Mouse (Mus musculus) heart, embryonic 11.5 days (tissue): ENCODE data around the gene Mboat2. TPM values are rescaled to one million over a fixed set of nuclear protein-coding genes. Genes with fewer than 3 reads are reported as not detected.

Experiments used
- ATAC-seq: fragments of 200-750 bp; cut with Nextera tagmentation; replicated peaks from 2 replicates; pipeline ENCODE4 v1.8.0; 2017; ENCODE audit warnings: moderate library complexity; ENCODE audit not compliant: insufficient number of reproducible peaks, low FRiP score, low TSS enrichment
- H3K27ac ChIP-seq: fragments of 300-500 bp; sonication (generic); 2 replicates; pipeline ENCODE4 v1.5.1; 2014; ENCODE audit warnings: mild to moderate bottlenecking, low read depth, low read length
- H3K27me3 ChIP-seq: fragments of 300-500 bp; sonication (generic); 2 replicates; pipeline ENCODE4 v1.6.1; 2014; ENCODE audit warnings: mild to moderate bottlenecking, low read length, mixed read lengths; ENCODE audit not compliant: control insufficient read depth, insufficient read depth
- H3K36me3 ChIP-seq: fragments of 300-500 bp; sonication (generic); 2 replicates; pipeline ENCODE4 v1.6.1; 2014; ENCODE audit warnings: mild to moderate bottlenecking, low read length, moderate library complexity, mixed read lengths; ENCODE audit not compliant: control insufficient read depth, insufficient read depth
- H3K4me1 ChIP-seq: fragments of 300-500 bp; sonication (generic); 2 replicates; pipeline ENCODE4 v1.6.1; 2014; ENCODE audit warnings: low read length; ENCODE audit not compliant: control insufficient read depth, insufficient read depth
- H3K4me2 ChIP-seq: fragments of 300-500 bp; sonication (generic); 2 replicates; pipeline ENCODE4 v1.6.1; 2014; ENCODE audit warnings: mild to moderate bottlenecking, moderate library complexity
- H3K4me3 ChIP-seq: fragments of 300-500 bp; sonication (generic); 2 replicates; pipeline ENCODE4 v1.5.1; 2014; ENCODE audit warnings: low read depth, low read length
- H3K9ac ChIP-seq: fragments of 300-500 bp; sonication (generic); 2 replicates; pipeline ENCODE4 v1.6.1; 2014; ENCODE audit warnings: mild to moderate bottlenecking, low read depth, low read length, moderate library complexity
- H3K9me3 ChIP-seq: fragments of 300-500 bp; sonication (generic); replicated peaks from 2 replicates; pipeline ENCODE4 v1.6.1; 2016; ENCODE audit warnings: low read length; ENCODE audit not compliant: control insufficient read depth
- WGBS: fragments of 180-500 bp; shearing (Covaris S2); extraction: QIAGEN DNeasy Blood & Tissue Kit; methylation state at CpG from one replicate; pipeline ENCODE4 v1.1.7; 2014; ENCODE audit not compliant: insufficient replicate concordance; 5-methylcytosine and 5-hydroxymethylcytosine counted together
- polyA plus RNA-seq: library from polyadenylated mRNA; unstranded; fragments of >200 nt; fragmentation: Nextera tagmentation; extraction: Ambion mirVana; gene quantifications from 2 replicates; pipeline ENCODE4 v1.2.1, GENCODE M21; 2014

The Mboat2 gene
- polyA plus RNA-seq, 1 experiment from 2014 or later: 39.1 TPM

GRCm38 (mm10) chr12:24886800-24887199, 56.1 kb downstream of the Mboat2 start:
- ATAC-seq: no peak
- Histone ChIP-seq H3K4me2 (no peak overlapping the region), H3K27ac (no peak overlapping the region), H3K4me3 (no peak overlapping the region), H3K9me3 (no peaks in the 10 kb centered on the region), H3K4me1 (peaks cover 18% of the 10 kb centered on the region), H3K36me3 (peaks cover 3% of the 10 kb centered on the region; the same call in 1 of the 2 replicates), H3K27me3 (no peaks in the 10 kb centered on the region), H3K9ac (no peak overlapping the region)

GRCm38 (mm10) chr12:24889371-24890051, 58.8 kb downstream of the Mboat2 start:
- Histone ChIP-seq H3K4me1 (peaks cover 26% of the 10 kb centered on the region), H3K4me3 (no peak overlapping the region), H3K27ac (peak overlapping the region; percentile 41), H3K9ac (peak overlapping the region; percentile 22; the same call in 1 of the 2 replicates), H3K4me2 (no peak overlapping the region), H3K9me3 (no peaks in the 10 kb centered on the region), H3K36me3 (peaks cover 3% of the 10 kb centered on the region; the same call in 1 of the 2 replicates), H3K27me3 (no peaks in the 10 kb centered on the region)
- WGBS: 51% methylated on average over 7 of the region's 7 CpGs
- peak; percentile 56 for ATAC-seq

GRCm38 (mm10) chr12:24890158-24890557, 59.5 kb downstream of the Mboat2 start:
- H3K27me3 ChIP-seq: no peaks in the 10 kb centered on the region
- H3K4me2 ChIP-seq: no peak overlapping the region
- no peak overlapping the region for H3K4me3 ChIP-seq
- H3K36me3 ChIP-seq: peaks cover 3% of the 10 kb centered on the region; the same call in 1 of the 2 replicates
- no peaks in the 10 kb centered on the region for H3K9me3 ChIP-seq
- peak overlapping the region; percentile 22; the same call in 1 of the 2 replicates for H3K9ac ChIP-seq
- WGBS: 91% methylated on average over 2 of the region's 2 CpGs
- peaks cover 26% of the 10 kb centered on the region for H3K4me1 ChIP-seq
- H3K27ac ChIP-seq: peak overlapping the region; percentile 41
- ATAC-seq: no peak

GRCm38 (mm10) chr12:24890684-24891459, 60.2 kb downstream of the Mboat2 start:
- Histone ChIP-seq H3K9me3 (no peaks in the 10 kb centered on the region), H3K36me3 (peaks cover 3% of the 10 kb centered on the region; the same call in 1 of the 2 replicates), H3K4me1 (peaks cover 26% of the 10 kb centered on the region), H3K27ac (peak overlapping the region; percentile 1; the same call in 1 of the 2 replicates), H3K4me2 (no peak overlapping the region), H3K27me3 (no peaks in the 10 kb centered on the region), H3K4me3 (no peak overlapping the region), H3K9ac (no peak overlapping the region)
- 85% methylated on average over 8 of the region's 8 CpGs for WGBS
- no peak for ATAC-seq

GRCm38 (mm10) chr12:24892536-24892935, 61.9 kb downstream of the Mboat2 start:
- Histone ChIP-seq H3K27ac (peak overlapping the region; percentile 72), H3K36me3 (no peaks in the 10 kb centered on the region), H3K4me3 (no peak overlapping the region), H3K4me1 (peaks cover 26% of the 10 kb centered on the region), H3K27me3 (no peaks in the 10 kb centered on the region), H3K9ac (no peak overlapping the region), H3K9me3 (no peaks in the 10 kb centered on the region), H3K4me2 (no peak overlapping the region)
- ATAC-seq: peak; percentile 70
- WGBS: 17% methylated on average over 4 of the region's 4 CpGs

GRCm38 (mm10) chr12:24893777-24894468, 63.2 kb downstream of the Mboat2 start:
- H3K36me3 ChIP-seq: no peaks in the 10 kb centered on the region
- H3K4me3 ChIP-seq: no peak overlapping the region
- 49% methylated on average over 10 of the region's 10 CpGs for WGBS
- ATAC-seq: no peak
- H3K4me2 ChIP-seq: peak overlapping the region; percentile 11; the same call in 1 of the 2 replicates
- no peaks in the 10 kb centered on the region for H3K9me3 ChIP-seq
- H3K4me1 ChIP-seq: peaks cover 20% of the 10 kb centered on the region
- H3K27ac ChIP-seq: no peak overlapping the region
- H3K9ac ChIP-seq: peak overlapping the region; percentile 29; the same call in 1 of the 2 replicates
- no peaks in the 10 kb centered on the region for H3K27me3 ChIP-seq

GRCm38 (mm10) chr12:24895352-24895751, 64.7 kb downstream of the Mboat2 start:
- ATAC-seq: no peak
- Histone ChIP-seq H3K4me1 (peaks cover 12% of the 10 kb centered on the region; the same call in 1 of the 2 replicates), H3K4me2 (no peak overlapping the region), H3K9me3 (no peaks in the 10 kb centered on the region), H3K36me3 (peaks cover 3% of the 10 kb centered on the region), H3K27ac (no peak overlapping the region), H3K9ac (no peak overlapping the region), H3K4me3 (no peak overlapping the region), H3K27me3 (no peaks in the 10 kb centered on the region)
- 70% methylated on average over 5 of the region's 5 CpGs for WGBS

GRCm38 (mm10) chr12:24897354-24897753, 66.7 kb downstream of the Mboat2 start:
- no peak for ATAC-seq
- Histone ChIP-seq H3K9me3 (no peaks in the 10 kb centered on the region), H3K4me3 (no peak overlapping the region), H3K36me3 (peaks cover 4% of the 10 kb centered on the region), H3K4me2 (no peak overlapping the region), H3K9ac (no peak overlapping the region), H3K27ac (no peak overlapping the region), H3K27me3 (no peaks in the 10 kb centered on the region), H3K4me1 (peaks cover 12% of the 10 kb centered on the region; the same call in 1 of the 2 replicates)
- 79% methylated on average over 4 of the region's 4 CpGs for WGBS
